Mouse (Mus musculus): ENCODE measurements around the gene Prkg2.

DNA sequence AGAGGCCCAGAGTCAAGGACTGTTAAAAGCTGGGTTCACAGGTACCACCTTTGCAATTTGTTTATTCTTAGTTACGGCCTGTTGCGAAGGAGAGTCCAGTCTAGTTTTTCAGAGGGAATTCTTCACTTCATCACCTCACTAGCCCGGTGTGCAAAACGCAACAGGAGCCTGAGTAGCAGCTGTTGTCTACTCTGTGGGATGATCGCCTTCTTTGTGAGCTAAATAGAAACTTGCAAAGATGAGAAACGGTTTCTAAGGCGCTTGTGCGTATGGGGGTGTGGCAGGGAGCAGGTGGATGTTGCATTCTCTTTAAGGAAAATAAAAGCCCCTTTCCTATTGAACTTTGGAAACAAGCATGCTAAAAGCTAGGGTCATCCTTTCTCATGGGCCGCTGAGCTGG lies 1.2 kb downstream of the Prkg2 start:
- no peak for TF ChIP-seq CTCF (conservative IDR thresholded peaks at IDR 0.05; ENCODE audit: low read length)
- TF ChIP-seq NANOG (IDR thresholded peaks at IDR 0.05; ENCODE audit: borderline replicate concordance, low read length): peak; percentile 85

Measured in E14TG2a.4 (cell line).